Mouse (Mus musculus) lung, postnatal 4 days (tissue): ENCODE data around the gene Gm4778.
"Not testable (repeated sequence)": the region's sequence is repeated elsewhere in the genome, so short reads cannot be mapped to it uniquely, and the experiment has no call there.

ENCODE experiments used
- DNase-seq, 2 experiments: peaks; one replicate each; pipeline ENCODE4 v3.0.0; 2021

The Gm4778 gene

DNA sequence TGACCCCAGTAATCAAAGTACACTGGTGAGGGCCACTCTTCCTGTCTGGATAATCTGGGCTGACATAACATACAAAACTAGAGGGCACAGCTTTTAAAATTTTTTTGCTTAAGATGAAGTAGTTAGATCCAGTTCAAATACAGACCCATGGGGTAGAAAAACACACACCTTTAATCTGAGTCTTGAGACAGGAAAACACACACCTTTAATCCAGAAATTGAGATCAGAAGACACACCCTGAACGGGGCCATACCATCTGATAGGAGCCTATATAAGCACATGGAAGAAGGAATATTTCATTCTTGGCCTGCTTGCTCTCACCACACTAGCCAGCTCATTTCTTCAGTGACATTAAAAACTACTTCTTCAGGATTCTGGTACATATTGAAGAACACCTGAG, at the start of gene Gm4778:
TSS of gene Gm4778 (plus strand) at position 301 of the 400 bp plus-strand sequence.
- not testable (repeated sequence) for DNase-seq

DNA sequence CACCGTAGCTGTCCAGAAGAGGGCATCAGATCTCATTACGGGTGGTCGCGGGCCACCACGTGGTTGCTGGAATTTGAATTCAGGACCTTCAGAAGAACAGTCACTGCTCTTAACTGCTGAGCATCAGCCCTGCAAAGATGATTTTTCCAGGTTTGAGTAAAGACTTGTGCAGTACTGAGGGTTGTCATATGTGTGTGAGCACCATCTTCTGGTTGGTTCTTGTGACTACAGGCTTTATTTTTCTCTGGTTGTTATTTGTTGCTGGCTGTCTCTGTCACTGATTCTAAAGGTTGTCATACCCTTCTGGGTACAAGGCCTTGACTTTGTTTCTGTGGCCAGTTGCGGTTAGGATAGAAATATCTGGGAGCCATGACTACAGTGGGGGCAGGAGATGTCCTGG, 3.2 kb upstream of the Gm4778 start:
- no peak for DNase-seq

DNA sequence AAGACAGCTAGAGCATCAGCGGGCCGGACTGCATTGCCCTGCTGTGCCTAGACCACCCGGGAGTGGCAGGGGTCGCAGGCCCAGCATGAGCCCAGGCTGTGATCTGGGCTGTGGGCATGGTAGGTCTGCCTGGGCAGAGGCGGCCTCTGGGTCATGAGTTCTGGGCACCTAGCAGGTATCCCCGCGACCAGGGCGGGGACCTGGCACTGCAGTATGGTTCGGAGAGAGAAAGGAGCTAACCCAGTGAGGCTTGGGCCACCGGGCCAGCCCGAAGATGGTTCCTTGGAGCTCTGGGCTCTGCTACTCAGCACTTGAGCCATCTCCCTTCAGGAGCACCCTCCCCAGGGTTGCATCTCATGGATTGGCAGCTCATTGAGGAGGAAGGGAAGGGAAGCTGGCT, 12.2 kb downstream of the Gm4778 start:
- peak in 1 of 2 experiments; percentile 20 for DNase-seq

DNA sequence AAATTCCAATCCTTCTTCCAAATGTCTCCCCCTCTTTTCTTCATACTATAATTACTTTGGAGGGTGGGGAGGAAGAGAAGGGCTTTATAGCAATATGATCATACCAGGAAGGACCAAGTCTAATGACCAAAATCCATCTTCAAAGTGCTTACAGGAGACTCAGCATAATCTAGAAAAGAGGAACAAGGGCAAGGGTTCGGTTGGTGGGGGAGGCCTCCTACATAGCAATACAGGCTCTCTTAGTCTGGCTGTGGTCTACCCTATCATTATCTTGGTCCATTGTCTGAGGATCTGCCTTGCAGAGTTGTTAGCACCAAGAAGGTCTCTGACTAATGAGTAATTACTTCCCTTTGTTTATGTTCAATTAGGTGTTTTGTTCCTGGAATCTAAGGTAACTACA, 41.6 kb downstream of the Gm4778 start:
- DNase-seq = no peak

DNA sequence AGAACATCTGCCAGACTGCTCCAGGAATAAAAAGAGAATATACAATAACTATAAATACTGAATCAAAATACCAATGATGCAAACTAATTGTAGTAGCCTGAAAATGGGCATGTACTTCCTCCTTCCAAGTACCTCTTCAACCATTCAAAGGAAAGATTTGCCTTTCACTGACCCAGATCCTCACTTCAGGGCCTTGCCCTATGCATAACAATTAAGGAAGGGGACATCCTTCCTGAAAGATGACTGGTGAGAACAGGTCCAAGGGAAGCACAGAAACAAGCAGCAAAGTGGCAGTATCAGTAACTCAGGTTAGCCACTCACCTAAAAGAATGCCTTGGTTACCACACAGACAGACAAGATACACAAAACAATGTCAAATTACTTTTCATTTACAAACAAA, 43.1 kb downstream of the Gm4778 start:
- no peak for DNase-seq

DNA sequence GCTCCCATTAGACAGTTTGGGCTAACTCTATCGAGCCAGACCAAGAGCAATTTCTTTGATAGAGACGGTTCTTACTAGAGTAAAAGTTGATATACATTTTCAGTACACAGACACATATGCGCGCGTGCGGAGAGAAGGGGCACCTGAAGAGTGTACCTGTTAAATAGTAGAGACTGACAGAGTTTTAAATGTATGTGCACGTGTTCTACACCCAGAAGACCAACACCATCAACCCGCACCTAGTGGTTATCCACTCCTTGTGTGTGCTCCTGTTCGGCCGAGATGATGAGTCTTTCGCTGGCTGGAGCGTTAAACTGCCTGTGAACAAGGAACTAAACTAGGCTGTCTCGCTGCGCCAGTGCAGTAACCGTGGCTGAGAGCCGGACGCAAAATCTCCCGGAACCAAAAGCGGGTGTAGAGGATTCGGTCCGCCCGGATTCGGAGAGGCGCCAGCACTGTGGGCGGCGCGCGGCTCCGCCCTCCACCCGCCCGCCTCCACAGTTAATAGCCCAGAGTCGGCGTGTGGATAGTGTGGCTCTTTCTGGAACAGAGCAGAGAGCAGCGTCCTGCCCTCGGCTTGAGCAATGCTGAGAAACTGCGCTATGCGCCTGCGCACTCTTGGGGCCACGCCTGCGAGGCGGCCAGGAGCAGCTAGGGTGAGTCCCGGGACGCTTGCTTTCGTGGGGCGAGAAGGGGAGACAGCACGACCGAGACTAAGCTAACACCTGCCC, 46.0 kb downstream of the Gm4778 start, which contains the start of gene Them4:
TSS of gene Them4 (plus strand) at position 457 of the 731 bp plus-strand sequence.
- DNase-seq = peak; percentile 95 to 97

DNA sequence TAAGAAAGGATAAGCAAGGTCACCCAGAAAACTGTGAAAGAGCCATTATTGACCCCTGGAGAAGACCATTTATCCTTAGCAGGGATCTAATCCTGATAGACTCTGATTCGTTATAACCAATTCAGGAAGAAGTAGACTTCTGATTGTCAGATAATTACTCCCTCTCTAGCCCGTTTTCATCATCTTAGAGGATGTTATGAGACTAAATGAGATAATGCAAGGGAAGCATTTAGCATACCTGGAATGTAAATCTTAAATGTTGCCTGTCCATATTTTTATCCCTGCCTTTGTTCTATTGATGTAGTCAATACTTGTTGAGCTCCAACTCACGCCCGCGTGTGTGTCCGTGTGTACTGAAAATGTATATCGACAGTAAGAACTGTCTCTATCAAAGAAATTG, 46.7 kb downstream of the Gm4778 start:
- no peak for DNase-seq

DNA sequence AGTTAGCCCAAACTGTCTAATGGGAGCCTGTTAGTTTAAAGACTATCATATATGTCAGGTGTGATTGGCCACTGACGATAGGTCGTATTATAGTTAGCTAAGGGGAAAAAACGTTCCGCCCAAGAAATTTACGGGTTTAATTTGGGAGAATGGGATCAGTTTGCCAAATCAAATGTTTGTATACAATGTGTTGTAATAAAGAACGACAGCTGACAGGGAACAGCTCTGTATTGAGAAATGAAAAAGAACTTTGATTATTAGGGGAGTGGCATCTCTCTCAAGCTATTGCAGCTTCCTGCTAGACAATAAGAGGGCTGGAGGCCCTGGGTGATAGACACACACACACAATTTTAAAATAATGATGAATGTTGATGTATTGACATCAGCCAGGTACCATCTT, 47.1 kb downstream of the Gm4778 start:
- no peak for DNase-seq

DNA sequence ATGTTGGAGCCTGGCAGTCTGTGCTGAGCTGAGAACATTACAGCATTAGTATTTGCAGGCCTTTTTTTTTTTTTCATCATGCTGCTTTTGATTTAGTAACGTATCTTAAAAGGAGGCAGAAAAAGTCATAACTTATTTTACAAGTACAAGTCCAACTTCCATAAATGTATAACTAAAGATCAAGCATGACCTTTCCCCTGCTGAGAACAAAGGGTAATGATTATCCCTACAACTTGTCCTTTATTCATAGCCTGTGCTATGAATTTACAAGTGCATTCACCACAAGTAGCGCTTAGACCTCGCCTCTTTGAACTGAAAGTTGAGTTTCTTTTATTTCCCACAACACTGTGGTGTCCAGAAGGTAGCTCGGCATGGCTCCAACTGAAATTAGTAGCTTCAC, 47.5 kb downstream of the Gm4778 start:
- no peak for DNase-seq
